Mouse (Mus musculus): ENCODE measurements around the gene Pigz. TPM values are rescaled to one million over a fixed set of nuclear protein-coding genes. Genes with fewer than 3 reads are reported as not detected.

Gene Pigz
- total and polyA plus RNA-seq, 3 experiments = 0.23 to 0.28 TPM; not detected in 1

- Histone ChIP-seq H3K4me3 (ENCODE audit: control insufficient read depth in 1 of 2, insufficient read depth in 1 of 2, low read depth in 2 of 2, low read length in 2 of 2) (peak within 1 kb of the TSS; percentile 85 to 90), H3K9ac (ENCODE audit: control insufficient read depth, low read depth, low read length, poor library complexity, severe bottlenecking) (peak within 1 kb of the TSS; percentile 90), H3K4me1 (ENCODE audit: control insufficient read depth in 1 of 2, insufficient read depth in 2 of 2, low read length in 2 of 2) (peaks cover 4 to 9% of the 10 kb centered on the region in 2 experiments; a peak in 3 of 4 replicates), H3K27me3 (ENCODE audit: control insufficient read depth in 1 of 2, insufficient read depth in 2 of 2, low read length in 2 of 2) (no peaks in the 10 kb centered on the region), H3K9me3 (replicated peaks; ENCODE audit: insufficient read depth, low read length) (no peaks in the 10 kb centered on the region), H3K36me3 (ENCODE audit: control insufficient read depth in 1 of 2, insufficient read depth in 2 of 2, low read length in 2 of 2) (peaks cover 2 to 13% of the 10 kb centered on the region in 2 experiments; a peak in 3 of 4 replicates), H3K79me2 (ENCODE audit: control insufficient read depth, insufficient read depth, low read length, poor library complexity) (peaks cover 63% of the 10 kb centered on the region), H3K27ac (ENCODE audit: control insufficient read depth, low read depth, low read length) (peak within 1 kb of the TSS; percentile 63)
- DNase-seq (ENCODE audit: low read depth, low spot score) = peak; percentile 96
- TF ChIP-seq POLR2A (IDR thresholded peaks at IDR 0.05; ENCODE audit: control insufficient read depth in 1 of 2, insufficient read depth in 1 of 2, low read depth in 1 of 2, low read length in 2 of 2, poor library complexity in 1 of 2) = peak; percentile 93 to 95
- TF ChIP-seq CHD1 (IDR thresholded peaks at IDR 0.05; ENCODE audit: low read depth, low read length) = no peak
- TF ChIP-seq TBP (IDR thresholded peaks at IDR 0.05; ENCODE audit: low read depth, low read length) = peak; percentile 64; the same call in 1 of the 2 replicates
- peak; percentile 98 for TF ChIP-seq SIN3A (IDR thresholded peaks at IDR 0.05; ENCODE audit: low read length)
- no peak for TF ChIP-seq MYB (IDR thresholded peaks at IDR 0.05; ENCODE audit: low read depth, low read length)
- no peak for TF ChIP-seq RAD21 (IDR thresholded peaks at IDR 0.05; ENCODE audit: low read depth, low read length)
- TF ChIP-seq EP300 (IDR thresholded peaks at IDR 0.05; ENCODE audit: low read depth in 1 of 2, low read length in 2 of 2) = peak in 1 of 2 experiments; percentile 51; a peak in 2 of 4 replicates
- no peak for TF ChIP-seq ZKSCAN1 (IDR thresholded peaks at IDR 0.05; ENCODE audit: low read depth, low read length)
- peak; percentile 84 for TF ChIP-seq USF1 (IDR thresholded peaks at IDR 0.05; ENCODE audit: low read depth, low read length)
- TF ChIP-seq POLR2AphosphoS5 (IDR thresholded peaks at IDR 0.05; ENCODE audit: borderline replicate concordance, low read depth, low read length) = no peak
- TF ChIP-seq ZC3H11A (IDR thresholded peaks at IDR 0.05; ENCODE audit: low read depth, low read length) = peak; percentile 20; the same call in 1 of the 2 replicates
- TF ChIP-seq BHLHE40 (IDR thresholded peaks at IDR 0.05; ENCODE audit: borderline replicate concordance, low read depth, low read length) = 0 out of 2 replicates have a peak, but pooled peaks have one; percentile 54
- peak; percentile 98 for TF ChIP-seq HCFC1 (IDR thresholded peaks at IDR 0.05; ENCODE audit: low read depth, low read length)
- peak; percentile 99 for TF ChIP-seq MXI1 (IDR thresholded peaks at IDR 0.05; ENCODE audit: low read depth, low read length)
- TF ChIP-seq CHD2 (IDR thresholded peaks at IDR 0.05; ENCODE audit: low read length) = no peak
- no peak for TF ChIP-seq USF2 (IDR thresholded peaks at IDR 0.05; ENCODE audit: borderline replicate concordance in 1 of 2, insufficient read depth in 1 of 2, low read depth in 1 of 2, low read length in 2 of 2)
- TF ChIP-seq POLR2AphosphoS2 (IDR thresholded peaks at IDR 0.05; ENCODE audit: low read length) = peak; percentile 95
- TF ChIP-seq E2F4 (IDR thresholded peaks at IDR 0.05; ENCODE audit: borderline replicate concordance, low read depth, low read length) = no peak
- TF ChIP-seq ZNF384 (IDR thresholded peaks at IDR 0.05; ENCODE audit: low read depth, low read length) = no peak
- peak; percentile 82; the same call in 1 of the 2 replicates for TF ChIP-seq KAT2A (conservative IDR thresholded peaks at IDR 0.05; ENCODE audit: low read depth, low read length)
- TF ChIP-seq ZMIZ1 (IDR thresholded peaks at IDR 0.05; ENCODE audit: low read depth, low read length) = peak; percentile 82; the same call in 1 of the 2 replicates
- no peak for TF ChIP-seq TAL1 (IDR thresholded peaks at IDR 0.05; ENCODE audit: low read length)
- peak; percentile 75 for TF ChIP-seq ETS1 (IDR thresholded peaks at IDR 0.05; ENCODE audit: low read depth, low read length)
- peak; percentile 93 for TF ChIP-seq NELFE (IDR thresholded peaks at IDR 0.05; ENCODE audit: low read depth, low read length)
- peak; percentile 81 for TF ChIP-seq TCF12 (IDR thresholded peaks at IDR 0.05; ENCODE audit: low read depth, low read length)
- no peak for TF ChIP-seq MAFK (IDR thresholded peaks at IDR 0.05; ENCODE audit: borderline replicate concordance, low read depth, low read length)
- TF ChIP-seq MEF2A (IDR thresholded peaks at IDR 0.05; ENCODE audit: extremely low read depth, insufficient replicate concordance, low read depth, low read length, poor library complexity, severe bottlenecking) = 0 out of 2 replicates have a peak, but pooled peaks have one; percentile 71
- TF ChIP-seq ELF1 (IDR thresholded peaks at IDR 0.05; ENCODE audit: low read depth, low read length) = peak; percentile 89
- TF ChIP-seq JUND (IDR thresholded peaks at IDR 0.05; ENCODE audit: low read depth, low read length) = no peak; the same call in 1 of the 2 replicates
- TF ChIP-seq CTCF (IDR thresholded peaks at IDR 0.05 in 2 of 3, conservative IDR thresholded peaks at IDR 0.05 in 1 of 3; ENCODE audit: control insufficient read depth in 1 of 3, insufficient read depth in 1 of 3, low read depth in 2 of 3, low read length in 3 of 3, poor library complexity in 1 of 3, severe bottlenecking in 1 of 3) = no peak
- TF ChIP-seq MAX (IDR thresholded peaks at IDR 0.05; ENCODE audit: low read length) = peak; percentile 90
- no peak for TF ChIP-seq SMC3 (IDR thresholded peaks at IDR 0.05; ENCODE audit: low read depth, low read length)
- TF ChIP-seq RCOR1 (IDR thresholded peaks at IDR 0.05; ENCODE audit: low read depth, low read length) = 0 out of 2 replicates have a peak, but pooled peaks have one; percentile 24
- no peak for TF ChIP-seq GATA1 (IDR thresholded peaks at IDR 0.05; ENCODE audit: low read depth, low read length)
- TF ChIP-seq NRF1 (IDR thresholded peaks at IDR 0.05; ENCODE audit: insufficient read depth, low read depth, low read length, poor library complexity, severe bottlenecking) = no peak
- no peak for TF ChIP-seq UBTF (IDR thresholded peaks at IDR 0.05; ENCODE audit: borderline replicate concordance, insufficient read depth, low read depth, low read length)
- peak; percentile 85 for TF ChIP-seq MAZ (IDR thresholded peaks at IDR 0.05; ENCODE audit: low read depth, low read length)
Measured at GRCm38 (mm10) chr16:31948345-31948774, 14.7 kb downstream of the Pigz start, which contains the start of the genes 0610012G03Rik and Ncbp2. Gene 0610012G03Rik, minus strand, starts transcription at chr16:31948494. Gene Ncbp2, plus strand, starts transcription at chr16:31948513.

Measured in MEL (cell line).